Mouse (Mus musculus): Measurements from ENCODE around the gene Kif1a. TPM values are rescaled to one million over a fixed set of nuclear protein-coding genes. Genes with fewer than 3 reads are reported as not detected.
A peak's percentile ranks its signal among the peaks of the same experiment; 100 is the strongest.

The Kif1a gene
- total RNA-seq, 4 experiments from 2014 or later, result 755 to 840 (median 807) TPM

- DNase-seq (ENCODE audit: low spot score in 2 of 2), result no peak
These were observed 75.2 kb downstream of the Kif1a start for GRCm38 (mm10) chr1:93026600-93026999.

- DNase-seq (ENCODE audit: low spot score in 2 of 2), result no peak
These were observed 81.1 kb downstream of the Kif1a start for GRCm38 (mm10) chr1:93020602-93021001.

DNA sequence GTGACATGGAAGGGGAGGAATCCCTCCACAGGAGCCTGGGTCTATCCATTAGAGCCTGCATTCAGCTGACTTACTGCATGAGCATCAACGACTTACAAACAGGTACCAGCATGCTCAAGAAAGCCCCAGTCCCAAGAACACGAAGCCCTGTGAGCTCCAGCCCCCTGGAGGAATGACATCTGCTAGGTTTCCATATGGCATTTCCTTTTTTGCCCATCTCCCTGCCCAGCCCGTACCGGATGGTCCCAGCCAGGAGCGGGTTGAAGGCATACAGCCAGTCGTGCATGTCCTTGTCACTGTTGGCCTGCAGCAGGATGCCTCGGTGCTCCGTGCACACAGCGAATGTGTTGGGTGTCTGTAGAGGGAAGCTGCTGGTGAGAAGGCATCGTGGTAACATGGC, 83.0 kb downstream of the Kif1a start:
- no peak for DNase-seq (ENCODE audit: low spot score in 2 of 2)

- DNase-seq (ENCODE audit: low spot score in 2 of 2), result no peak
These were observed 86.6 kb downstream of the Kif1a start for GRCm38 (mm10) chr1:93015136-93015535.

- peak; percentile 64 to 69 for DNase-seq (ENCODE audit: low spot score in 2 of 2)
These were observed 87.3 kb downstream of the Kif1a start for GRCm38 (mm10) chr1:93014460-93014859.

DNA sequence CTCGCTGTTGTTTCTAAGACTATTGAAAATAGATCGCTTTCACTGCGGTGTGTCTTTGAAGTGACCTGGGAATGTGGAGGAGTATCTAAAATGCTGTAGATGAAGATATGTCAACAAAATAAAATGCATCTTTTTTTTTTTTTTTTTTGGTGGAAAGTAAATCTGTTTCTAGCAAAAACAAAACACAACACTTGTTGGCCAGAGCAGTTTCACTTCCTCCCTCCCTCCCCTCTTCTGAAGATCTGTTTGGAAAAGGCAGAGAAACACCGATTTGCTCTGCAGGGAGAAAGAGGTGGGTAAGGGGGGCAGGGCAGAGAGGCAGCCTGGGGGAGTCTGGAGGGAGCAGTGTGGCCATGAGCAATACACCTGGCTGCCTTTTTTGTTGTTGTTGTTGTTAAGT, 88.4 kb downstream of the Kif1a start:
- DNase-seq (ENCODE audit: low spot score in 2 of 2), result no peak

GRCm38 (mm10) chr1:93012103-93012585, 89.6 kb downstream of the Kif1a start:
- no peak for DNase-seq (ENCODE audit: low spot score in 2 of 2)

- DNase-seq (ENCODE audit: low spot score in 2 of 2), result no peak
These were observed 91.0 kb downstream of the Kif1a start for GRCm38 (mm10) chr1:93010731-93011130.

- no peak for DNase-seq (ENCODE audit: low spot score in 2 of 2)
These were observed 92.6 kb downstream of the Kif1a start for GRCm38 (mm10) chr1:93009196-93009595.

DNA sequence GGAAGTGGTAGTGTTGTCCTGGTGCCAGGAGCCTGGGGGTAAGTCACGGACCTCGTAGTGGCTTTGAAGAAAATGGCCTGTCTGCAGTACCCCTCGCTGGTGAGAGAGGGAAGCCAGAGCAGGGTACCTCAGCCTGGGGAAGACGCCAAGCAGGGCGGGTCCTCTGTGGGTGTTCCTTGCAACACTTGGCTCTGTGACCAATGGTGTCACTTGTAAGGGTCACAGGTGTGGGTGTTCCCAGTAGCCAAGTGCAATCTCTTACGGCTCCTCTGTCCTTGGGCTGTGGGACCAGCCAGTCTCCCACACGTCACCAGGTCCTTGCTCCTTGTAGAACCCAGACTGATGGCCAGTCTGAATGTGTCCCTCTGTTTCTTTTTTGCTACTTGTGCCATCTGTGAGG, 95.7 kb downstream of the Kif1a start, which contains the start of gene Aqp12:
Aqp12 (plus strand) TSS at position 274 of the 400 bp plus-strand sequence.
- no peak for DNase-seq (ENCODE audit: low spot score in 2 of 2)

DNA sequence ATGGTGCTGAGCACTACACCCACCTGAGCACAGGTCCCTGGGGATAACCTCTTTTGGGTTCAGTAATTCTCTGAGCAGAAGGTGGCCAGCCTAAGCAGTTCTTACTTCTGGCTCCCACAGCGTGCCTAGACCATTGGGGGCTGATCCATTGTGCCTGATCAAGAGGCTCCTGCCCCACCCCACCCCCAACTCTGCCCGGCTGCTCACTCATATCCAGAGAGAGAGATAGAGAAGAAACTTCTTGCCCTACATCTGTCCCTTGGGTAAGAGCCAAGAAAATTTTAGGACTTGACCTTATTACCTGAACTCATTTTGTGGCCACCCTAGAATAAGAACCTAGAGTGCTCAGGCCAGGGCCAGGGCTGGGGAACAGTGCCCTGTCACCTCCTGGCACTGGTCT, 108.9 kb downstream of the Kif1a start:
- DNase-seq (ENCODE audit: low spot score in 2 of 2), result no peak

- no peak for DNase-seq (ENCODE audit: low spot score in 2 of 2)
These were observed 109.4 kb downstream of the Kif1a start for GRCm38 (mm10) chr1:92992214-92992855.

- no peak for DNase-seq (ENCODE audit: low spot score in 2 of 2)
These were observed 111.9 kb downstream of the Kif1a start for GRCm38 (mm10) chr1:92989891-92990290.

DNA sequence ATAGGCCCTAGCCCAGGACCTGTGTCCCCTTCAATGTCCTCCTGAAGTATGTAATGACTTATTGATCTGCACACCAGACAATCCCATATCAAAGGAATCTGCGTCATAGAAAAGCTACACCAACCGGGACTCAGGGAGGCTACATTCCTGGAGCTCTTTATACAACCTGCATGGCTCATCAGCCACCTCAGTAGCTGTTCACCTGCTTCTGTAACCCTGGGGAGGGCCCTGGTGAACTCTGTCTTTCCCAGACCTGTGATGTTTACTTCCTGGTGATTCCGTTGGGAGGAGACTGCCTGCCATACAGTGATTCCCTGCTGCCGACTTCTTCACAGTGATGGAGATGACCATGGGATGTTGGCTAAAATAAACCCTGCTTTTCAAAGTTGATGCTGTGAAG, 112.9 kb downstream of the Kif1a start:
- no peak for DNase-seq (ENCODE audit: low spot score in 2 of 2)

- no peak for DNase-seq (ENCODE audit: low spot score in 2 of 2)
These were observed 116.8 kb downstream of the Kif1a start for GRCm38 (mm10) chr1:92984999-92985398.

- DNase-seq (ENCODE audit: low spot score in 2 of 2), result no peak
These were observed 118.7 kb downstream of the Kif1a start for GRCm38 (mm10) chr1:92982931-92983605.

GRCm38 (mm10) chr1:92981056-92981845, 120.5 kb downstream of the Kif1a start:
- DNase-seq (ENCODE audit: low spot score in 2 of 2), result no peak

GRCm38 (mm10) chr1:92979073-92979602, 122.6 kb downstream of the Kif1a start:
- DNase-seq (ENCODE audit: low spot score in 2 of 2), result no peak

- DNase-seq (ENCODE audit: low spot score in 2 of 2), result no peak
These were observed 123.1 kb downstream of the Kif1a start for GRCm38 (mm10) chr1:92978645-92979044.

GRCm38 (mm10) chr1:92976141-92976566, 125.6 kb downstream of the Kif1a start:
- DNase-seq (ENCODE audit: low spot score in 2 of 2), result no peak

- no peak for DNase-seq (ENCODE audit: low spot score in 2 of 2)
These were observed 128.9 kb downstream of the Kif1a start for GRCm38 (mm10) chr1:92972854-92973253.
